Mouse (Mus musculus) kidney, embryonic 14.5 days (tissue): ENCODE measurements at regions not wholly inside any gene's neighbourhood (a gene's known extent, or its start where the extent isn't known, plus 50 kb on each side); places are given as distances from the start of the nearest gene placed in this dataset.

Experiments used
- ATAC-seq: fragments of 200-750 bp; cut with Nextera tagmentation; 2 replicates; pipeline ENCODE4 v1.8.0; 2017; ENCODE audit warnings: moderate number of reproducible peaks, mild to moderate bottlenecking, moderate TSS enrichment, moderate library complexity; ENCODE audit not compliant: low FRiP score, low TSS enrichment
- H3K27ac ChIP-seq: fragments of 300-500 bp; sonication (generic); 2 replicates; pipeline ENCODE4 v1.5.1; 2014; ENCODE audit warnings: low read depth, mild to moderate bottlenecking, low read length, moderate library complexity, mixed read lengths
- H3K27me3 ChIP-seq: fragments of 300-500 bp; sonication (generic); 2 replicates; pipeline ENCODE4 v1.6.1; 2014; ENCODE audit warnings: mild to moderate bottlenecking, low read length; ENCODE audit not compliant: control insufficient read depth, insufficient read depth
- H3K36me3 ChIP-seq: fragments of 300-500 bp; sonication (generic); 2 replicates; pipeline ENCODE4 v1.6.1; 2014; ENCODE audit warnings: low read length, mixed read lengths; ENCODE audit not compliant: control insufficient read depth, insufficient read depth
- H3K4me1 ChIP-seq: fragments of 300-500 bp; sonication (generic); 2 replicates; pipeline ENCODE4 v1.6.1; 2014; ENCODE audit warnings: low read length, mixed read lengths; ENCODE audit not compliant: control insufficient read depth, insufficient read depth
- H3K4me2 ChIP-seq: fragments of 300-500 bp; sonication (generic); replicated peaks from 2 replicates; pipeline ENCODE4 v1.6.1; 2014; ENCODE audit warnings: low read depth, mild to moderate bottlenecking, low read length
- H3K4me3 ChIP-seq: fragments of 300-500 bp; sonication (generic); 2 replicates; pipeline ENCODE4 v1.5.1; 2014; ENCODE audit warnings: mild to moderate bottlenecking, low read length
- H3K9ac ChIP-seq: fragments of 300-500 bp; sonication (generic); 2 replicates; pipeline ENCODE4 v1.6.1; 2014; ENCODE audit warnings: low read depth, mild to moderate bottlenecking, low read length, moderate library complexity
- H3K9me3 ChIP-seq: fragments of 300-500 bp; sonication (generic); 2 replicates; pipeline ENCODE4 v1.6.1; 2016; ENCODE audit warnings: low read length; ENCODE audit not compliant: control insufficient read depth
- WGBS: fragments of 180-500 bp; shearing (Covaris S2); extraction: QIAGEN DNeasy Blood & Tissue Kit; methylation state at CpG from one replicate; pipeline ENCODE4 v1.1.7; 2014; 5-methylcytosine and 5-hydroxymethylcytosine counted together

DNA sequence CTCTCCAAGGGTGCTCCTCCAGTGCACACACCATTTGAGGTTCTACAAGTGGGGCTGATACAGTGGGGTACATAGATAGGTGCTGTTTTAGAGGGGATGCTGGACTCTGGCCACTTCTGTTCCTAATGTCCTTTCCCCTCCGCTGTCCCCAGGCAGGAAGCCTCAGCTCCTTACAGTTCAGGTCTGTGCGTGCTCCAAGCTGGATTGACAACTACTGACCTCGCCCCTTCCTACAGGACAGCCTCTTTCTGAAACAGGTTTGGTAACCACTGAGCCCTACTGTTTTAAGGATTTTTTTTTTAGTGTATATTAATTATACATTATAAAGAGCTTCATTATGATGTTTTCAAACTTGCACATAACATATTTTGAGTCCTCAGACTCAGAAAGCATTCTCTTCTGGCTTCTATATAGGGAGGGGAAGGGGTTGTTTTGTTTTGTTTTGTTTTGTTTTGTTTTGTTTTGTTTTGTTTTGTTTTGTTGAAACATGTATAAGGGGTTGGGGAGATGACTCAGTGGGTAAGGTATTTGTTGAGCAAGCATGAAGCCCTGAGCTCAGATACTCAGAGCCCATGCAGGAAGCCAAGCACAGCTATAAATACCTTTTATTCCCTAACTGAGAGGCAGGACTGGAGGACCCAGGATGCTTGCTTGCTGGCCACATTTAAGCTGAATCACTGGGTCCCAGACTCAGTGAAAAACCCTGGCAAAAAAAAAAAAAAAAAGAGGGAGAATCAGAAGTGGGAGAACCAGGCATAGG, 81.4 kb upstream of the Hand1 start:
- Histone ChIP-seq H3K4me2 (no peak overlapping the region), H3K27ac (no peak overlapping the region), H3K4me1 (no peaks in the 10 kb centered on the region; the same call in 1 of the 2 replicates), H3K9ac (no peak overlapping the region), H3K9me3 (no peaks in the 10 kb centered on the region), H3K4me3 (no peak overlapping the region), H3K27me3 (no peaks in the 10 kb centered on the region), H3K36me3 (no peaks in the 10 kb centered on the region)
- no peak for ATAC-seq
- WGBS, result 65% methylated on average over 3 of the region's 3 CpGs

DNA sequence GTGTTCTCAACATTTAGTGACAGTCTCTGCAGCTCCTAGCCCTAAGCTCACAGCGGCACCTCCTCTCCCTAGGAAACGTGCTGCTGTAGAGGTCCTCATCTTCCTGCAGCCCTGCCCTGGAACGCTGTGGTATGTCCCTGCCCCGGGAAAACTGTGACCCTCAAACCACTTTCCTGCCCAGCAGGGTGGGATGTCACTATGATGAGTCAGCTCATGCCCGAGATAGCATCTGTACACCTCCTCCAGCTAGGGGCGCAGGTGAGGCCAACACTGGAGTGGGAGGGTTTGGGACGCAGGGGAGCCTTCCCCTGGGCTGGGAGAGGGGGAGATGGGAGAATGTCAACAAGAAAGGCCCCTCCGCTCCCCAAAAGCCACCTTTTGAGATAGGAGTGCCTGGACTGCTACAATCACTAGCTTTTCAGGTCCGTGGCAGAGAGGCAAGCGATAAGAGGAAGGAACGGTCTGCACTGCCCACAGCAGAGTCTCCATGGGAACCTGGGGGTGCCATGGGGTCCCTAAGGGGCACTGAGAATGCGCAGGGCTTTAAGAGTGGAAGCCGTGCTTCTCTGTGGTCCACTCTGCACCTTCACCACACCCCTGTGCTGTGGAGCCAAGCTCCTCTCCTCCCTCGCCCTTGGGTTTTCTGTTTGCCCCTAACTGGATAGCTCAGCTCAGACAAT, 80.5 kb upstream of the Hand1 start:
- no peaks in the 10 kb centered on the region for H3K9me3 ChIP-seq
- no peak overlapping the region for H3K4me3 ChIP-seq
- no peak overlapping the region for H3K9ac ChIP-seq
- H3K36me3 ChIP-seq, result no peaks in the 10 kb centered on the region
- H3K4me2 ChIP-seq, result no peak overlapping the region
- 56% methylated on average over 14 of the region's 14 CpGs for WGBS
- no peaks in the 10 kb centered on the region; the same call in 1 of the 2 replicates for H3K4me1 ChIP-seq
- H3K27ac ChIP-seq, result no peak overlapping the region
- ATAC-seq, result no peak
- no peaks in the 10 kb centered on the region for H3K27me3 ChIP-seq

DNA sequence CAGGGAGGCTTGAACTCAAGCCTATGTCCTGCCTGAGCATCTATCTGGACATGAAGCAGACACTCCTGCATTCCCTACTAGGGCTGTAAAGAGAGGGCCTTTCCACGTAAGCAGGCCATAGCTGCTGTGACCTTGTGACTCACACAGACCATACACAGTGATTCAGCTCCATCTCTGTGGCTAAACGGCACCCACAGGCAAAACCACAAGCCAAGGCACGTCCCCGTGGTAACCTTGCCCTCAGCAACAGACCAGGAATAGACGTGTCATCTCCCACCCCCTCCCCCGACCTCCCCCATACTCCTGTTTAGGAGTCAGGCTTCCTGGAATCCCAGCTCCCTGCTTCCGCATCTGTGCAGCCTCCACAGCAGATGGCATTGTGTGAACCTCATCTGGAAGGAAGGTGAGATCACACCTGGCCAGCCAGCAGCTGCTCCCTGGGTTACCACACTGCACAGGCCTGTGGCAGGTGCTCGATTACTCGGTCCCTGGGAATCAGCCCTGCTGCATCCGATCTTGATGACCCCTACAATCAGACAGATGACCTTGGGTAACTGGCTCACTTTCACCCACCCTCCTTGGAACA, 79.2 kb upstream of the Hand1 start:
- Histone ChIP-seq H3K9ac (no peak overlapping the region), H3K27ac (no peak overlapping the region), H3K4me1 (no peaks in the 10 kb centered on the region; the same call in 1 of the 2 replicates), H3K9me3 (no peaks in the 10 kb centered on the region), H3K4me2 (no peak overlapping the region), H3K36me3 (no peaks in the 10 kb centered on the region), H3K27me3 (no peaks in the 10 kb centered on the region), H3K4me3 (no peak overlapping the region)
- WGBS, result 31% methylated on average over 10 of the region's 10 CpGs
- ATAC-seq, result no peak

DNA sequence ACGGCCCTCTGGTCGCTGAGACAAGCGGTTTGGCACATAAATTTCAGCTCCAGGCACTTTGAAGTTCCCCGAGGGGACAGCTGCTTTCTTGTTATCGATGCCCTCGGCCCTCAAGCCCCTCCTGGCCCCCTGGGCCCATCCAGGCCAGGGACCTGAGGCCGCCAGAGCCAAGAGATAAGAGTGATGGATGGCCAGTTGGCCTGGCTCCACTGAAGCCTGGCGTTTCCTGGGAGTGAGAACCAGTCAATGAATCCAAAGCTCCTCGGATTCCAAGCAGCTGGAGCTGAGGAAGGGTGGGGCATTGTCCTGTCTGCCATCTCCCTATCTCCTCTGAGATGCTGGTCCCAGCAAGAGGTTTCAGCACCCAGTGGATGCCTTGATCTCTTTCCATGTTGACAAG, 71.6 kb upstream of the Hand1 start:
- ATAC-seq, result peak; percentile 57; the same call in 1 of the 2 replicates

DNA sequence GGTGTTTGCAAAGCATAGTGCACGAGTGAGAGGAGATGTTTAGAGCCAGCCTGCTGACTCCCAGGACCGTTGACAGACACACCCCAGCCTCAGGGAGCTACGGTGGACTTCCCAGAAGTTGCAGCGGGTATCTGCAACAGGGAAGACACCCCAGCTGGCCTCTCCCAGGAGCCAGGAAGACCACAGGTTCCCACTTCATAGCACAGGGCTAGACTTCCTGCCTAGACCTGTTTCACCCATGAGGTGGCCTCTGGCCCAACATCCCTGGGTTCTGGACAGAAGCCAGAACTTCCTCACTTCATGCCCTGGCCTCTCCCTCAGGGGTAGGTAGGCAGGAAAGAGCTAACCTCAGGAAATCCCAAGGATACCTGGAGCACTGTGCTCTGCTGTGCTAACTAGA, 66.7 kb upstream of the Hand1 start:
- no peak overlapping the region for H3K4me3 ChIP-seq
- no peak for ATAC-seq
- no peaks in the 10 kb centered on the region for H3K9me3 ChIP-seq
- no peak overlapping the region for H3K9ac ChIP-seq
- H3K27me3 ChIP-seq, result no peaks in the 10 kb centered on the region
- no peak overlapping the region for H3K27ac ChIP-seq
- WGBS, result 61% methylated on average over 4 of the region's 4 CpGs
- H3K4me1 ChIP-seq, result no peaks in the 10 kb centered on the region
- no peak overlapping the region for H3K4me2 ChIP-seq
- H3K36me3 ChIP-seq, result no peaks in the 10 kb centered on the region

More for the DNA sequence above, 71.6 kb upstream of the Hand1 start:
- no peak overlapping the region for H3K4me2 ChIP-seq
- H3K36me3 ChIP-seq, result no peaks in the 10 kb centered on the region
- H3K9me3 ChIP-seq, result no peaks in the 10 kb centered on the region
- 6% methylated on average over 9 of the region's 9 CpGs for WGBS
- H3K4me3 ChIP-seq, result no peak overlapping the region
- H3K27me3 ChIP-seq, result no peaks in the 10 kb centered on the region
- no peak overlapping the region for H3K9ac ChIP-seq
- H3K27ac ChIP-seq, result no peak overlapping the region
- no peaks in the 10 kb centered on the region for H3K4me1 ChIP-seq

DNA sequence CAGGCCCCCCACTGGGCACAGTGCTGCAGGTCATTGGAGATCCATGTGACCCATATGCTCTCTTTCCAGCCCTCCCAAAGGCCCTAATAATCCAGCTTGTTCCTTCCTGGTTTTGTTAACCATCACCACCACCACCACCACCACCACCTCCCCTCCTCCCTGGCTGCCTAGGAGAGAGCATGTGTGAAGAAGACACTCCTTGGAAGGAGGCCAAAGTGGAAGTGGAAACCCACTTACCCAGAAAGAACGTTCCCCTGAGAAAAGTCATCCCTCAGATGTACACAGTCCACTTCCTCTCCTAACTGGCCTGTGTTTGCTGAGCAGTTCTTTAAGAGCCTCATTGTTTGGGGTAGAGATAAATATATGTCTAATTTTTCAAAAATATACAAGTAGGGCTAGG, 62.9 kb upstream of the Hand1 start:
- Histone ChIP-seq H3K27me3 (no peaks in the 10 kb centered on the region), H3K4me2 (no peak overlapping the region), H3K4me1 (no peaks in the 10 kb centered on the region), H3K36me3 (no peaks in the 10 kb centered on the region), H3K9me3 (no peaks in the 10 kb centered on the region), H3K4me3 (no peak overlapping the region), H3K27ac (no peak overlapping the region), H3K9ac (no peak overlapping the region)
- 44% methylated on average over 1 of the region's 1 CpGs for WGBS
- no peak for ATAC-seq

DNA sequence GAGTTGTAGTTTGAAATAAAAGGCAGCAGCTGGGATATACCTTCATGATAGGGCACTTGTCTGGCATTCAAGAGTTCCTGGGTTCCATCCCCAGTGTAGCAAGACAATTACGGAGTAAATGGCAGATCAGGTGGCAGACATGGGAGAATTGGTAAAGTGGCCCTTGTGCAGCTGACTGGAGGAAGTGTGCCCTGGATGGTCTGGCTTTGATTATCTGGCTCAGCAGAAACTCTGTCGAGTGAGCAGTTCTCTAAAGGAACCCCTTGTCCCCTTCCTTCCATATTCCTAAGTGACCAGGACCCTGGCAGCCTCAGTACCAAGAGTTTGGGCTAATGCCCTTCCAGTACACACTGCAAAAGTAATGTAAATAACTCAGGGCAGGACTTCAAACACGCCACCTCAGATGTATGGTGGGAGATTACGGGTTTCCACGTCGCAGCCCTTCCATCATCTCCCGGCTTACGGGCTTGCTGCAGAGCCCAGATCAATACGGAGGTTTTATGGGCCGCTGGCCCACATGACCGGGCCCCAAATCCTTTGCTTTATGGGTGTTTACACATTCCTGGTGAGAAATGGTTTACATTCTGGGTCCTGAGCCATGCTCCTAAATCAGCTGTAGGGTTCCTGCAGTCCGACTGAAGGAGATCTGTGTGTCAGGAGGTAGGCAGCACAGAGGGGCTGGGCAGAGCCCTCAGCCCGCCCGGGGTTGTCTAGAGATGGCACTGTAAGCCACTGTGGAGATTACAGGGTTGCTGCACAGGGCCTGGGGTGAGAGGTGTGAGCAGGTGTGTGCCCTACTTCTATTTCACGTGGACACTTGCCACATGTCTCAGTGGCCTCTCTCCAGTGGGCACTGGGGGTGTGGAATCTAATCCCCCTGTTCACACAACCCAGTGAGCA, 50.4 kb upstream of the Hand1 start:
- ATAC-seq, result no peak
- no peak overlapping the region for H3K4me2 ChIP-seq
- H3K27ac ChIP-seq, result no peak overlapping the region
- H3K9me3 ChIP-seq, result no peaks in the 10 kb centered on the region
- H3K9ac ChIP-seq, result no peak overlapping the region
- no peak overlapping the region for H3K4me3 ChIP-seq
- WGBS, result 45% methylated on average over 15 of the region's 15 CpGs
- no peaks in the 10 kb centered on the region for H3K4me1 ChIP-seq
- no peaks in the 10 kb centered on the region; the same call in 1 of the 2 replicates for H3K27me3 ChIP-seq
- no peaks in the 10 kb centered on the region for H3K36me3 ChIP-seq
